Comparison of ENCODE assay signal across 12 mouse cellular contexts in the genomic region with DNA sequence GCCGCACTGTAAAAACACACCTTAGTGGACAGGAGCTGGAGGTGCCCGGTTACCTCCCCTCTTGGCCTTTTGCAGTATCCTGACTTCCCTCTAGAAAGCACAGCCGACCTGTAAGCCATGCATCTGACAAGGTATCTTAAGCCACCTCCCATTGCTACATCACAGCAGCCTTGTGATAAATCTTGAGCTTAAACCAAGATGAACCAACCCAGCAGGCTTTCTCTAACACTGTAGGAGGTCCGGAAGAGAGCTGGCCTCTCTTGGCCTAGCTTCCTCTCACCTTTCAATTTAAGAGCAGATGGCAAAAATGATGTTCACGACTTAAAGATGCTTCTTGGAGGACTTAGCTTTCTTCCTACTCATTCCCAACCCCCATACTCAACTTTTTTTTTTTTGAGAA. TPM values are rescaled to one million over a fixed set of nuclear protein-coding genes. Genes with fewer than 3 reads are reported as not detected.
DNase-seq lines count a peak whose midpoint lies in the region; ATAC-seq and TF ChIP-seq lines count a peak whose summit lies in the region.
"Had no signal": no experiment of that assay in that cellular context is flagged by ENCODE, and none has a peak within 500 bp of the region (broad histone marks: within the 10 kb centered on the region; RNA-seq: fewer than 3 reads in every experiment).

No protein-coding gene starts in this region.

- peak overlapping the region; percentile 43 for H3K4me2 ChIP-seq in lung, embryonic 16.5 days (ENCODE audit: low read depth, low read length)
- peak overlapping the region; percentile 29 for H3K4me2 ChIP-seq in limb, embryonic 15.5 days
- H3K4me2 ChIP-seq in stomach, embryonic 16.5 days (ENCODE audit: low read depth, low read length) = peak overlapping the region; percentile 95

- intact Hi-C loops in gastrocnemius, adult 2 months (cut with DNase I) = no loop called here
- intact Hi-C loops in heart, postnatal 25 days (cut with DNase I) = no loop called here

- peak overlapping the region; percentile 1; the same call in 1 of the 2 replicates for H3K4me3 ChIP-seq in lung, embryonic 16.5 days (ENCODE audit: low read length)
- H3K4me3 ChIP-seq in hindbrain, embryonic 10.5 days = peak overlapping the region; percentile 35
- H3K4me3 ChIP-seq in limb, embryonic 15.5 days = peak overlapping the region; percentile 4; the same call in 1 of the 2 replicates
- peak overlapping the region; percentile 28 for H3K4me3 ChIP-seq in stomach, embryonic 16.5 days (replicated peaks; ENCODE audit: low read length)
- H3K4me3 ChIP-seq in gastrocnemius, adult 2 months = no peak overlapping the region

- ATAC-seq in lung, embryonic 16.5 days (ENCODE audit: low read depth) = no peak
- no peak for ATAC-seq in limb, embryonic 15.5 days (ENCODE audit: insufficient number of reproducible peaks, low FRiP score, low TSS enrichment, low read depth)
- ATAC-seq in stomach, embryonic 16.5 days (ENCODE audit: insufficient read depth, low FRiP score) = no peak

- H3K27me3 ChIP-seq in lung, embryonic 16.5 days (ENCODE audit: control insufficient read depth, insufficient read depth, low read depth, low read length) = no peaks in the 10 kb centered on the region
- no peaks in the 10 kb centered on the region for H3K27me3 ChIP-seq in hindbrain, embryonic 10.5 days (ENCODE audit: insufficient read depth, poor library complexity, severe bottlenecking)
- H3K27me3 ChIP-seq in limb, embryonic 15.5 days = no peaks in the 10 kb centered on the region
- no peaks in the 10 kb centered on the region for H3K27me3 ChIP-seq in stomach, embryonic 16.5 days (ENCODE audit: control insufficient read depth, insufficient read depth, low read length)

- 14% methylated on average over 5 of the region's 5 CpGs for WGBS in lung, embryonic 16.5 days
- 36% methylated on average over 5 of the region's 5 CpGs for WGBS in hindbrain, embryonic 10.5 days
- WGBS in limb, embryonic 15.5 days = 25% methylated on average over 5 of the region's 5 CpGs
- WGBS in stomach, embryonic 16.5 days = 25% methylated on average over 5 of the region's 5 CpGs

- peaks cover 9% of the 10 kb centered on the region; the same call in 1 of the 2 replicates for H3K36me3 ChIP-seq in lung, embryonic 16.5 days (ENCODE audit: control insufficient read depth, insufficient read depth, low read length)
- peaks cover 41% of the 10 kb centered on the region for H3K36me3 ChIP-seq in hindbrain, embryonic 10.5 days
- peaks cover 4% of the 10 kb centered on the region; the same call in 1 of the 2 replicates for H3K36me3 ChIP-seq in limb, embryonic 15.5 days
- H3K36me3 ChIP-seq in stomach, embryonic 16.5 days (ENCODE audit: control insufficient read depth, insufficient read depth, low read length) = no peaks in the 10 kb centered on the region

- no peak for TF ChIP-seq CTCF in gastrocnemius, adult 2 months (IDR thresholded peaks at IDR 0.05)

- no peak for DNase-seq in lung, postnatal 36 days
- no peak for DNase-seq in hindbrain, embryonic 10.5 days (ENCODE audit: low spot score)
- no peak for DNase-seq in gastrocnemius, adult 2 months
- no peak for DNase-seq in heart, postnatal 25 days (ENCODE audit: low spot score)
- no peak for DNase-seq in thymus, postnatal 10 days (ENCODE audit: low spot score in 2 of 2)
- DNase-seq: adrenal gland, postnatal 14 days; heart, postnatal 36 days had no signal

- peak overlapping the region; percentile 57 for H3K27ac ChIP-seq in lung, embryonic 16.5 days (ENCODE audit: low read length)
- H3K27ac ChIP-seq in hindbrain, embryonic 10.5 days = peak overlapping the region; percentile 88
- H3K27ac ChIP-seq in limb, embryonic 15.5 days = peak overlapping the region; percentile 3
- peak overlapping the region; percentile 73 for H3K27ac ChIP-seq in stomach, embryonic 16.5 days (ENCODE audit: low read length)
- H3K27ac ChIP-seq in gastrocnemius, adult 2 months = no peak overlapping the region; the same call in 1 of the 2 replicates
- H3K27ac ChIP-seq: liver, embryonic 14.5 days had no signal

- H3K9ac ChIP-seq in lung, embryonic 16.5 days (ENCODE audit: low read length) = peak overlapping the region; percentile 33; the same call in 1 of the 2 replicates
- H3K9ac ChIP-seq in limb, embryonic 15.5 days = no peak overlapping the region
- H3K9ac ChIP-seq in stomach, embryonic 16.5 days (ENCODE audit: low read length) = peak overlapping the region; percentile 51; the same call in 1 of the 2 replicates
- H3K9ac ChIP-seq: liver, embryonic 14.5 days had no signal

- H3K9me3 ChIP-seq in lung, embryonic 16.5 days (ENCODE audit: control insufficient read depth, low read length) = no peaks in the 10 kb centered on the region
- no peaks in the 10 kb centered on the region for H3K9me3 ChIP-seq in hindbrain, embryonic 10.5 days
- no peaks in the 10 kb centered on the region for H3K9me3 ChIP-seq in limb, embryonic 15.5 days
- no peaks in the 10 kb centered on the region for H3K9me3 ChIP-seq in stomach, embryonic 16.5 days (replicated peaks; ENCODE audit: control insufficient read depth, low read length)
- H3K9me3 ChIP-seq: G1E had no signal

- peaks cover 96% of the 10 kb centered on the region for H3K4me1 ChIP-seq in lung, embryonic 16.5 days (replicated peaks; ENCODE audit: control insufficient read depth, insufficient read depth, low read length)
- H3K4me1 ChIP-seq in hindbrain, embryonic 10.5 days (replicated peaks) = peaks cover 100% of the 10 kb centered on the region
- peaks cover 78% of the 10 kb centered on the region for H3K4me1 ChIP-seq in limb, embryonic 15.5 days
- H3K4me1 ChIP-seq in stomach, embryonic 16.5 days (ENCODE audit: control insufficient read depth, insufficient read depth, low read length) = peaks cover 88% of the 10 kb centered on the region

RNA-seq across cellular contexts. Expression of a gene that starts 17.5 kb away (rescaled TPM):
- 33.4 and 34.2 TPM in 2 replicates for polyA plus RNA-seq in lung, embryonic 16.5 days (2015; fragmentation: Nextera tagmentation; extraction: Ambion mirVana)
- 21.8 and 22.1 TPM in 2 replicates for polyA plus RNA-seq in hindbrain, embryonic 10.5 days (2016; fragmentation: Nextera tagmentation; extraction: Ambion mirVana)
- 17.4 and 19.5 TPM in 2 replicates for polyA plus RNA-seq in limb, embryonic 15.5 days (2015; fragmentation: Nextera tagmentation; extraction: Ambion mirVana)
- 28.5 and 31.1 TPM in 2 replicates for polyA plus RNA-seq in stomach, embryonic 16.5 days (2015; fragmentation: Nextera tagmentation; extraction: Ambion mirVana)
- 10 to 100 TPM in 1 of 2 experiments, 1 to 10 TPM in 1; 8.0 to 13.0 TPM for total RNA-seq in gastrocnemius, adult 2 months (2021)
- total RNA-seq in heart, postnatal 25 days (2021) = 10 to 100 TPM; 12.4 to 14.9 TPM

RNA-seq across cellular contexts. Expression of a gene that starts 58.8 kb away (rescaled TPM):
- 26.7 and 27.8 TPM in 2 replicates for polyA plus RNA-seq in lung, embryonic 16.5 days (2015; fragmentation: Nextera tagmentation; extraction: Ambion mirVana)
- 23.4 and 25.2 TPM in 2 replicates for polyA plus RNA-seq in hindbrain, embryonic 10.5 days (2016; fragmentation: Nextera tagmentation; extraction: Ambion mirVana)
- 21.8 and 24.9 TPM in 2 replicates for polyA plus RNA-seq in limb, embryonic 15.5 days (2015; fragmentation: Nextera tagmentation; extraction: Ambion mirVana)
- 21.9 and 22.0 TPM in 2 replicates for polyA plus RNA-seq in stomach, embryonic 16.5 days (2015; fragmentation: Nextera tagmentation; extraction: Ambion mirVana)
- total RNA-seq in gastrocnemius, adult 2 months (2021) = 1 to 10 TPM; 2.3 to 2.6 TPM
- total RNA-seq in heart, postnatal 25 days (2021) = 1 to 10 TPM; 3.4 to 4.4 TPM

Comparison
In these comparisons a context has a peak if more than half of its experiments do, and no peak if none do; other contexts are left out.
1. H3K4me2 ChIP-seq: peak in every context shown above with its lines; median percentile 95 in stomach, embryonic 16.5 days; 43 in lung, embryonic 16.5 days; 29 in limb, embryonic 15.5 days.